Mouse (Mus musculus) monocyte, adult 5-6 weeks (primary cell): ENCODE results near the gene Dnajc3. TPM values are rescaled to one million over a fixed set of nuclear protein-coding genes. Genes with fewer than 3 reads are reported as not detected.
"Not testable (repeated sequence)": the region's sequence is repeated elsewhere in the genome, so short reads cannot be mapped to it uniquely, and the experiment has no call there.

Experiments used
- ATAC-seq: fragments of 153-309, 156-312 bp; replicated peaks from 2 replicates; pipeline ENCODE4 v1.8.0; 2017; ENCODE audit warnings: mild to moderate bottlenecking; ENCODE audit not compliant: low TSS enrichment, insufficient number of reproducible peaks, severe bottlenecking, poor library complexity, low FRiP score
- total RNA-seq: library from RNA; stranded (forward); fragments of 200-1000, 200-491, 200-594 nt; gene quantifications from 3 replicates; pipeline ENCODE4 v1.2.3, GENCODE M21; 2017

Dnajc3 gene
- total RNA-seq, 1 experiment from 2014 or later = 85.8 TPM

- ATAC-seq = no peak
These were observed 39.5 kb downstream of the Dnajc3 start for GRCm38 (mm10) chr14:118977136-118977816.

- no peak for ATAC-seq
These were observed 42.0 kb downstream of the Dnajc3 start for GRCm38 (mm10) chr14:118979571-118980325.

- ATAC-seq = no peak
These were observed 42.6 kb downstream of the Dnajc3 start for GRCm38 (mm10) chr14:118980358-118980757.

GRCm38 (mm10) chr14:118980890-118981289, 43.1 kb downstream of the Dnajc3 start:
- no peak for ATAC-seq

GRCm38 (mm10) chr14:118981711-118982428, 44.1 kb downstream of the Dnajc3 start:
- ATAC-seq = not testable (repeated sequence)

GRCm38 (mm10) chr14:118982429-118983045, 44.8 kb downstream of the Dnajc3 start:
- ATAC-seq = 0 out of 2 replicates have a peak, but pooled peaks have one; percentile 40

- no peak for ATAC-seq
These were observed 45.6 kb downstream of the Dnajc3 start for GRCm38 (mm10) chr14:118983396-118983795.

GRCm38 (mm10) chr14:118984161-118984560, 46.4 kb downstream of the Dnajc3 start:
- no peak for ATAC-seq

- ATAC-seq = peak; percentile 52; the same call in 1 of the 2 replicates
These were observed 49.1 kb downstream of the Dnajc3 start for GRCm38 (mm10) chr14:118986653-118987522.

GRCm38 (mm10) chr14:118987523-118988496, 50.0 kb downstream of the Dnajc3 start:
- no peak for ATAC-seq

- ATAC-seq = no peak
These were observed 57.6 kb downstream of the Dnajc3 start for GRCm38 (mm10) chr14:118995226-118995925.

- no peak for ATAC-seq
These were observed 65.5 kb downstream of the Dnajc3 start for GRCm38 (mm10) chr14:119003320-119003719.

- ATAC-seq = no peak
These were observed 68.1 kb downstream of the Dnajc3 start for GRCm38 (mm10) chr14:119005834-119006233.

- no peak for ATAC-seq
These were observed 68.8 kb downstream of the Dnajc3 start for GRCm38 (mm10) chr14:119006441-119007102.

- ATAC-seq = peak; percentile 100
These were observed 69.6 kb downstream of the Dnajc3 start for GRCm38 (mm10) chr14:119007103-119007951.
